Mouse (Mus musculus) ZHBTc4 (cell line): ENCODE measurements around the gene Mms19.

Experiments used
- DNase-seq: peaks from one replicate; pipeline ENCODE4 v3.0.0-alpha.2; 2011; ENCODE audit warnings: low read depth, low spot score

Gene Mms19

GRCm38 (mm10) chr19:41980819-41981594 is at the start of gene Mms19:
Gene Mms19 (minus strand): TSS chr19:41981157.
- peak; percentile 100 for DNase-seq

GRCm38 (mm10) chr19:42026158-42026557 is 45.2 kb upstream of the Mms19 start:
- peak; percentile 81 for DNase-seq

- peak; percentile 68 for DNase-seq
These were observed 41.5 kb upstream of the Mms19 start for GRCm38 (mm10) chr19:42022542-42022848.

- no peak for DNase-seq
These were observed 41.0 kb upstream of the Mms19 start for GRCm38 (mm10) chr19:42021681-42022541.

- DNase-seq: peak; percentile 52
These were observed 38.1 kb upstream of the Mms19 start for GRCm38 (mm10) chr19:42019011-42019522.

- no peak for DNase-seq
These were observed 36.7 kb upstream of the Mms19 start for GRCm38 (mm10) chr19:42017399-42018247.

- no peak for DNase-seq
These were observed 35.9 kb upstream of the Mms19 start for GRCm38 (mm10) chr19:42016840-42017239.

GRCm38 (mm10) chr19:42016251-42016650 is 35.3 kb upstream of the Mms19 start:
- DNase-seq: no peak

- no peak for DNase-seq
These were observed 34.0 kb upstream of the Mms19 start for GRCm38 (mm10) chr19:42015001-42015400.

- no peak for DNase-seq
These were observed 33.4 kb upstream of the Mms19 start for GRCm38 (mm10) chr19:42014231-42014825.

GRCm38 (mm10) chr19:42011123-42011522 is 30.2 kb upstream of the Mms19 start:
- DNase-seq: no peak

GRCm38 (mm10) chr19:42010436-42010835 is 29.5 kb upstream of the Mms19 start:
- no peak for DNase-seq

- DNase-seq: no peak
These were observed 28.1 kb upstream of the Mms19 start for GRCm38 (mm10) chr19:42009067-42009466.

- DNase-seq: peak; percentile 48
These were observed 27.6 kb upstream of the Mms19 start for GRCm38 (mm10) chr19:42008586-42008985.

- DNase-seq: no peak
These were observed 25.6 kb upstream of the Mms19 start for GRCm38 (mm10) chr19:42006568-42006967.

GRCm38 (mm10) chr19:42005616-42006015 is 24.7 kb upstream of the Mms19 start:
- no peak for DNase-seq

GRCm38 (mm10) chr19:42004258-42004657 is 23.3 kb upstream of the Mms19 start:
- no peak for DNase-seq

GRCm38 (mm10) chr19:42001253-42001980 is 20.5 kb upstream of the Mms19 start:
- no peak for DNase-seq

- peak; percentile 53 for DNase-seq
These were observed 19.5 kb upstream of the Mms19 start for GRCm38 (mm10) chr19:42000446-42000958.

GRCm38 (mm10) chr19:41999688-42000283 is 18.8 kb upstream of the Mms19 start:
- no peak for DNase-seq
